Mouse (Mus musculus) granulocyte monocyte progenitor cell, adult 5-6 weeks (primary cell): ENCODE measurements at regions not wholly inside any gene's neighbourhood (a gene's known extent, or its start where the extent isn't known, plus 50 kb on each side); places are given as distances from the start of the nearest gene placed in this dataset.

Experiments
- ATAC-seq: replicated peaks from 2 replicates; pipeline ENCODE4 v1.8.0; 2016; ENCODE audit warnings: mild to moderate bottlenecking, moderate TSS enrichment, inconsistent platforms; ENCODE audit not compliant: poor library complexity, severe bottlenecking

- ATAC-seq, result no peak
Measured at GRCm38 (mm10) chr4:125439856-125440255, 50.6 kb upstream of the Grik3 start.

DNA sequence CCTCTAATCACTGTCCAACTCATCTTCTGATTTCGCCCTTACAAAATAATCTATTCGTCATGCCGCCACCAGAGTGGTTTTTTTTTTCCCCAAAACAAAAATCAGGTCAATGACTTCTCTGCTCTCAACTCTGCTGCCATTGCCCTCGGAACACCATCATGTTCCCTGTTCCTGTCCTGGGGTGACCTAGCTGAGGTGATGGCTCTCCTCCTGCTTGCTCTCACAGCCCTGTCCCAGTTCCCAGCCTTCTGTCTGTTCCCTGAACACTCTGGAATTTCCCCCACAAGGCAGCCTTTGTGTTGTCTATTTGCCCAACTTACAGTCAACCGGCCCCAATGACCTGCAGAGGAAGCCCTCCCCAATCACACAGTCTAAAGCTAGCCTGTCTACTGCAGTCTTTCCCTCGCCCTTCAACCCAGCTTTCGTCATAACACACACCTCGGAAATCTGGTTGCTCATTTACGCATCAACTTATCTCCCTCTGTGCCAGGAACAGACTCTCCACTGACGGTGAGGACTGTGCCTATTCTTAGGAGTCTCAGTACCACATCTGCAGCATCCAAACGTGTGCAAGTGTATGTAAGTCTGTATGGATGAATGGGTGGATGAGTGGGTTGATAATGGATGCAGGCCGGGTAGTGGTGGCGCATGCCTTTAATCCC is 53.2 kb upstream of the Grik3 start:
- no peak for ATAC-seq

DNA sequence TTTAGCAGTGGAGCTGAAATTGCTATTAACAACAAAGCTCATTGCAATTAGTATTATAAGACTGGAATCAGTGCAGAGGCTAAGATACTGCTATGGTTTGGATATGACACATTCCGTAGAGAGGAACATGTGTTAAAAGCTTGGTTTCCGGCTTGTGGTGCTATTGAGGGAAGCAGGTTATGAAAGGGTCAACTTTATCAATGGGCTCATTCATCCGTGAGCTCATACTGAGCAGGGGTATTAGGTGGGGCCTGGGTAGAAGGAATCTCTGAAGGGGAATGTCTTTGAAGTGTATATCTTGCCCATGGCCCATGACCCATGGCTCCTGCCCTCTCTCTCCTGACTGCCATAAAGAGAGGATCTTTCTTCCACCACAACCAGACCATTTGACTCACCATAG is 57.0 kb upstream of the Grik3 start:
- ATAC-seq, result no peak

DNA sequence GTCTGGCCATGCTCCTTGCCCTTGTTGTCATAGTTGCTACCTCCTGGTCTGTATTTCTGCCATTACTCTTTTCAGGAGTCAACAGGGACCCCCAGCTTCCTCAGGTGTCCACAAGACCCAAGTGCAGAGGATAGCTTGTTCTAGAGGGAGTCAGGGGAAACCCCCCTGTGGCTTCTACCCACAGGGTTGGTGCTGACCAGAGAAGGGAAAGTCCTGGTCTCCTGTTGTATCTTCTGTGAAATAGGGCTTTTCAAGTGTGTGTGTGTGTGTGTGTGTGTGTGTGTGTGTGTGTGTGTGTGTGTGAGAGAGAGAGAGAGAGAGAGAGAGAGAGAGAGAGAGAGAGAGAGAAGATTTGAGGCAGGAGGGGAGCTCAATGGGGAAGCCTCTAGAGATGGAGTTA is 58.9 kb upstream of the Grik3 start:
- no peak for ATAC-seq

GRCm38 (mm10) chr4:125430845-125431244 is 59.7 kb upstream of the Grik3 start:
- no peak for ATAC-seq

DNA sequence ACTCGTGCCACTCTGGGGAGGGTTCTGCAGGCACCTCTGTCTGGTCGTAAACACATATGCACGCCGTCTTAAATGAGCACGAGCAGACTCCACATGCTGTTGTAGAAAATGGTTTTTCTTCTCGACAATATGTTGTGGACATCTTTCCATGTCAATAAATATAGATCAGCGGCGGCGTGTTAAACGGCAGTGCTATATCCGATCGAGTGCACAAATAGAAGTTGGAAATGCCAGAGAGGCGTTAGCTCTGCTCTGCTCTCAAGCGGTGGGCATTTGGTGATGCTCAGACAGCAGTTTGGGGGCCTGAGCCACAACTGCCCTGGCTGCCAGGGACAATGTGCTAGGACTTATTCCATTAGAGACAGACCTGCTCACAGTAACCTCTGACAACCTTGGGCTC is 61.8 kb upstream of the Grik3 start:
- ATAC-seq, result no peak

DNA sequence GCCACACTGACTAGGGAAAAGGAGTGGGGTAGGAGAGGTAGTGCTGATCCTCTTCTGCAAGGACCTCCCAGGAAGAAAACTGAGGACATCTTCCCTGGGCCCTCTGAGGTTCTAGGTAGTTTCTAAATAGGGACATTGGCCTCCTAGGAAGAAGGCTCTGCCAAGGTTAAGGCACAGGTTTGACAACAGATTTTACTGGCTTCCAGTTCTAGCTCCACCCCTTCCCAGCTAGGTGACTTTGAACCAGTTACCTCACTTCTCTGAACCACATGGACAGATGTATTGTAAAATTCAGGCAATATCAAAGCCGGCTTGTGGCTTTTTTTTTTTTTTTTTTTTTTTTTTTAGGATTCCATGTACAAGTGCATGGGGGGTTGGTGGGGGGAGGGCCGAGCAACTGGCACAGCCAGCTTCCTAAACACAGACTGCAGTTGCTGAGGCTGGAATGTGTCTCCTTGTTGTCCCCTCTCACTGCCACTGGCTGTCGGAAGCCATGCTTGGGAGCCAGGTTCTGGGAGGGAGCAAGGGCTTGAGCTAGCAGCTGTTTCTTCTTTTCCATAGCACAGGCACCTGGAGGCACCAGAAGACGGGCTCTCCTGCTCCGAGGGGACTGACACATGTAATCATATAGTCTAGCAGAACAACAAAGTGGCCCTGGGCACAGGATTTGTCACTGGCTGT is 69.8 kb upstream of the Grik3 start:
- ATAC-seq, result no peak

DNA sequence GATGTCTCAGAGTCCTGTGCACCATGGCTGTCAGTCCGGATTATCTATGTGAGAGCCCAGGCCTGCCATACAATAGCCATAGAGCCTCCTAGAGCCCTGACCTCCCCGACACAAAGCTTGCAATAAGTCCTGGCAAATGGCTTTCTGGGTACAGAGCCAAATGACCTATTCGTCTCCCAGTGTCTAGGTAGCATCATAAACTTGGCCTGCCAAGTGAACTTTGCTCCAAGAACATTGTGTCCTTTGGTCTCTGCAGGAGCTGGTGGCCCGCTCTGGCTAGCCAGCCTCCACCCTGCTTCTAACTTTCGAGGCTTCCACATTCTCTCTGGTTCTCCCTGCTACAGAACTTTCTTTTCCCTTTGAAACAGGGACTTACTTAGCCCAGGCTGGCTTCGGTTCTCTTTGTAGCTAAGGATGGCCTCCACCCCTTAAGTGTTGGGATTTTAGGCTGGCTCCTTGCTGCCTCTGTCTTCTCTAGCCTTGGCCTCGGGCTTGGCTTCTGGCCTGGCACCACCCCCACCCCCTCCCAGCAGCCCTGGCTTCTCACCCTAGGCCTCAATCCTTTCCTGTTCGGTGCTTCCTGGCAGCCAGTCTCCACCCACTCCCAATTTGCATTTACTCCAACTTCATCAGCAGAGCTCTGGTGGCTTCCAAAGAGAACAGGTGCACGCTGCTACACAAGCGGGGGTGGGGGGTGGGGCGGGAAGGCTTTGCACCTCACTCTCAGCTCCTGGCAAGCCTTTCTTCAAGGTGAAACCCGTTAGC is 70.8 kb upstream of the Grik3 start:
- ATAC-seq, result no peak

DNA sequence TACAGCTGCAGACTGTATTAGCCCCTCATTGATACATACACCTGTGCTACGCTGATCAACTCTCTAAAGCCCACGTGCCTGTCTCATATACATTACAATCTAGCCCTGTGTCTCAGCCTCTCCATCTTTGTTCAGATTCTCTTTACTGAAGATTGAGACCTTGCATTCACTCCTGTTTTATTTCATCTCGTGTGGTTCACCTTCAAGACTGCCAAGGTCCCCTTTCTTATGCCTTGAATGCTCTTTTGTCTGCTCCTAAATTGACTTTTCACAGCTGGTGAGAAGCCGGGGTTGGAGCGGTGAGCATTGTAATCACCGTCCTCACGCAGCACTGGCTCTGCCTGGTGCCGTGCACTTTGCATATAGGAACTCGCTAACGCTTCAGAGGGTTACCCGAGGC is 75.2 kb upstream of the Grik3 start:
- no peak for ATAC-seq

GRCm38 (mm10) chr4:125413833-125414719 is 76.4 kb upstream of the Grik3 start:
- ATAC-seq, result no peak

DNA sequence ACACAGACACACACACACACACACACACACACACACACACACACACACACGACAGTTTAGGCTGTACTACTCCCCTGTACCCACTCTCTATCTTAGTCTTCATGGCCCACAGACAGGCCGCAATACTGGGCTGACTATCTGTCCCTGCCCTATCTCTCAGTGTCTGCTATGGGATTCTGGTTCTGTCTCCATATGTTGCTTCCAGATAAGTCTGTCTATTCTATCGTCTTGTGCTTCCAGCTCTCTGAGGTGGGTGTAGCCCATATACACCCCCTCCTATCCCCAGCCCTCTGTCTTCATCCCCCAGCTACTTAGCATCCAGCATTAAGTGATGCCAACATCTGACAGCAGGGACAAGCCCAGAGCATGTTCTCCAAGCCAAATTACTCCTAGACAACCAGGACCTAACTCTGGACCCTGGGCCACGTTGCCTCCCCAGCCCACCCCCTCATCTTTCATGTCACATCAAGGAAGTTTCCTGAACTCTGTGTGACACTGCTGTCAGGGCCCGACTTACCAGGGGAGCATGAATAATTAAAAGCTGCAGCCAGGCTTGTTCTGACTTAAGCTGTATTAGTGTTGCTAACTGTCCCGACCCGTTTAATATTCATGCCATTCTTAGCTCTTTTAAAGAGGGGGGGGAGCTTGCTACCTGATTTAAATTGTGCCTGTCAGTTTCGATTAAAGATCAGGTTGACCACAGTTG is 79.6 kb upstream of the Grik3 start:
- no peak for ATAC-seq

GRCm38 (mm10) chr4:125399376-125400112 is 91.0 kb upstream of the Grik3 start:
- no peak for ATAC-seq

DNA sequence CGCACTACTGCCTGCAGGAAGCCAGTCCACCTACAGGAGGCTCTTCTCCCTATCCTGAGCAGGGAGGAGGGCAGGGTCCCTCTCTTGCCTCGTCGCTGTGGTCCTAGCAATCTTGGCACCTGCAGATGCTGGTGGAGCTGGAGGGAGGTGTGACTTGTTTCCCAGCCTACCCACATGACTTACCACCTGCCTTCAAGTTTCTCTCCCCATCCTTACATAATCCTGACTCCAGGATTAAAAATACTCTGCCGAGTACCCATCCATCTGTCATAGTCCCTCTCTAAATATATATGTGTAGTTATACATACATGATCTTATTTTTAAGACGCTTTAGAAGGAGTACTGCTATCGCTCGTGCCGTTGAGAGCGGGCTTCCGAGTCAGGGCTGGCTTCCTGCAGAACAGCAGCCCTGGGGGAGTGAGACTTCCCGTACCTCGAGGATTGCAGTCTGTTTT is 93.5 kb upstream of the Grik3 start:
- ATAC-seq, result no peak

DNA sequence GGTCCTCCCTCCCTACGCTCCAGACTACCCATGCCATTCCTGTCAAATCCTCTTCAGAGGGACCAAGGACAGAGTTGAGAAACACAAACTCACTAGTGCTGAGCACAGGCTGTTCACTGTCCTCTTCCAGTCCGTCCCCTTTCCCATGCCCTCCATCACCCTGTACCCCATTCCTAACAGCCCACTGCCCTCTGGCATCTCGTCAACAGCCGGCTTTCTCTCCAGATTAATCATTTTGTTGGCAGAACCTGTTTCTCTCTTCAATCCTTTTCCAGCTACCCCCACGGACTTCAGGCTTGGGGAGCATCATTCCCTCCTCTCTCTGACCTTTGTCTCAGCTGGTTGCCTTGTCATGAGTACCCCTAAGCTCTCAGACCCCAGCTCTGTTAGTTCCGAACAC is 99.2 kb upstream of the Grik3 start:
- ATAC-seq, result no peak

DNA sequence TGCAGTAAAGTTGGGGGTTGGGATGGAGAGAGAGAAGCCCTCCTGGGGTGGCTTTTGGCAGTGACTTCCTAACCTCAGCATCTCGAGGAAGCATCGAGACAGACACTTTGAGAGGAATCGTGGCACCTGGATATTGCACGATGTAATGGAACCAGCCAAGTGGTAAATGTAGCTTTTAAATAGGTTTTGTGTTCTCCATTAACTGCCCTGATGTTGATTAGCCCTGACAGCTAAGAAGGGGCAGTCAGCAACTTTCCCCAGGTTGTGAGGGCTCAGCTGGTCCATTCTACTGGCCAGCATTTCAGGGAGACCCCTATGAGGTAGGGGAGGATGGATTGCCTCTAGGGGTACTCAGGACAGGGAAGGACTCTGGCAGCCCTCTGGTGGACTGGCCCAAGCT is 104.7 kb upstream of the Grik3 start:
- ATAC-seq, result no peak

DNA sequence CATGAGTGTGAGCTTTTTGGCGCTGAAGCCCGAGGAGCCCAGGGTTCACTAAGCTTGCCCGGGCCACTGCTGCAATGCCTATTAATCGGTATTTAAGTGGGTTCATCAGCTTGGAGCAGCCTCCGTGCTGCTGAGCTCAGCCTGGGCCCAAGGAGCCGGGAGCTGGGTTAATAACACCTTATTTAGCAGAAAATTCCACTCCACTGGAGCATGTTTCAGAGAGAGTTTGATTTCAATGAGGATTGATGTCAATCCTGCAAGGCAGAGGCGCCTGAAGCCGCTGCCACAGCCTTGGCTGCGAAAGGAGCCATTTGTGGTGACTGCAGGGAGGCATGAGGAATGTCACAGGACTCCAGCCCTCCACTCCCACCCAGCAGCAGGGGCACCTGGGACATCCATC is 126.5 kb upstream of the Grik3 start:
- ATAC-seq, result no peak

GRCm38 (mm10) chr4:125361611-125362520 is 128.6 kb upstream of the Grik3 start:
- ATAC-seq, result peak; percentile 48

DNA sequence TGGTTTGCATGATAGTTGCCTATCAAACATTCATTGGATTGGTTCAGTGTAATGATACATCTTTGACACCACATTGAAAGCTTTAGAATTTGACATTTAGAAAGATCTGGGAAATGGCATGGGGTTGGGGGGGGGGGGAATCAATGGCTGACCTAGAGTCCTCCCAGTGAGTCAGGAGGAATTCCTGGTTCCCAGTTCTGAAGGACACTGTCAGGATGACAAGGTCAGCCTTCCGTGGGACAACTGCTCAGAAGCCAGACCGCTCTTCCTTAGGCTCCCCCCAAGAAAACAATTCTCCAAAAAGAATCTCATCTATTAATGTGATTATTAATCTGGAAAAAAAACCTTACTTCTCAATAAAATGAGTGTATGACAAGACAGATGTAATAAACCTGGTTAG is 132.1 kb upstream of the Grik3 start:
- ATAC-seq, result no peak
